Mouse (Mus musculus): ENCODE measurements around the gene Ptges3l. TPM values are rescaled to one million over a fixed set of nuclear protein-coding genes. Genes with fewer than 3 reads are reported as not detected.
A peak's percentile ranks its signal among the peaks of the same experiment; 100 is the strongest.
"Not testable (repeated sequence)": the region's sequence is repeated elsewhere in the genome, so short reads cannot be mapped to it uniquely, and the experiment has no call there.

Gene Ptges3l
- polyA plus RNA-seq, 1 experiment from 2014 or later: 1.2 TPM

GRCm38 (mm10) chr11:101452093-101452774, 27.1 kb upstream of the Ptges3l start:
- H3K27ac ChIP-seq: no peak overlapping the region
- no peaks in the 10 kb centered on the region for H3K27me3 ChIP-seq
- H3K9ac ChIP-seq: no peak overlapping the region
- no peak overlapping the region for H3K4me2 ChIP-seq
- peaks cover 11% of the 10 kb centered on the region for H3K4me1 ChIP-seq
- WGBS: 72% methylated on average over 10 of the region's 10 CpGs
- H3K36me3 ChIP-seq (ENCODE audit: poor library complexity, severe bottlenecking): peaks cover 4% of the 10 kb centered on the region; the same call in 1 of the 2 replicates
- no peak for ATAC-seq
- no peaks in the 10 kb centered on the region for H3K9me3 ChIP-seq (replicated peaks)
- H3K4me3 ChIP-seq: no peak overlapping the region

GRCm38 (mm10) chr11:101451536-101451935, 26.4 kb upstream of the Ptges3l start:
- Histone ChIP-seq H3K27ac (no peak overlapping the region), H3K9me3 (replicated peaks) (no peaks in the 10 kb centered on the region), H3K4me1 (peaks cover 11% of the 10 kb centered on the region), H3K4me2 (no peak overlapping the region), H3K36me3 (ENCODE audit: poor library complexity, severe bottlenecking) (no peaks in the 10 kb centered on the region), H3K4me3 (no peak overlapping the region), H3K9ac (no peak overlapping the region), H3K27me3 (no peaks in the 10 kb centered on the region)
- ATAC-seq: no peak
- WGBS: 94% methylated on average over 10 of the region's 10 CpGs

- Histone ChIP-seq H3K9ac (no peak overlapping the region), H3K4me3 (no peak overlapping the region), H3K4me1 (peaks cover 11% of the 10 kb centered on the region), H3K4me2 (no peak overlapping the region), H3K9me3 (replicated peaks) (no peaks in the 10 kb centered on the region), H3K36me3 (ENCODE audit: poor library complexity, severe bottlenecking) (peaks cover 8% of the 10 kb centered on the region), H3K27me3 (no peaks in the 10 kb centered on the region), H3K27ac (no peak overlapping the region)
- ATAC-seq: no peak
- WGBS: 82% methylated on average over 3 of the region's 3 CpGs
These were observed 25.3 kb upstream of the Ptges3l start for GRCm38 (mm10) chr11:101450394-101450793.

GRCm38 (mm10) chr11:101449596-101449995, 24.5 kb upstream of the Ptges3l start:
- H3K27me3 ChIP-seq; H3K4me3 ChIP-seq; ATAC-seq; H3K9ac ChIP-seq; H3K27ac ChIP-seq; H3K4me2 ChIP-seq; H3K9me3 ChIP-seq (replicated peaks): not testable (repeated sequence)
- Histone ChIP-seq H3K36me3 (ENCODE audit: poor library complexity, severe bottlenecking) (peaks cover 16% of the 10 kb centered on the region), H3K4me1 (peaks cover 10% of the 10 kb centered on the region)
- 87% methylated on average over 4 of the region's 4 CpGs for WGBS

- no peak for ATAC-seq
- Histone ChIP-seq H3K27me3 (no peaks in the 10 kb centered on the region), H3K9ac (no peak overlapping the region), H3K4me1 (peaks cover 12% of the 10 kb centered on the region), H3K4me3 (no peak overlapping the region), H3K27ac (no peak overlapping the region), H3K36me3 (ENCODE audit: poor library complexity, severe bottlenecking) (peaks cover 23% of the 10 kb centered on the region), H3K9me3 (replicated peaks) (no peaks in the 10 kb centered on the region), H3K4me2 (no peak overlapping the region)
- 78% methylated on average over 4 of the region's 4 CpGs for WGBS
These were observed 23.8 kb upstream of the Ptges3l start for GRCm38 (mm10) chr11:101448899-101449298.

- H3K36me3 ChIP-seq (ENCODE audit: poor library complexity, severe bottlenecking): peaks cover 29% of the 10 kb centered on the region
- H3K9ac ChIP-seq: no peak within 1 kb of the TSS
- H3K27ac ChIP-seq: no peak within 1 kb of the TSS
- H3K4me3 ChIP-seq: 0 out of 2 replicates have a peak within 1 kb of the TSS, but pooled peaks have one; percentile 10
- no peak for ATAC-seq
- H3K4me1 ChIP-seq: peaks cover 18% of the 10 kb centered on the region
- 0 out of 2 replicates have a peak within 1 kb of the TSS, but pooled peaks have one; percentile 22 for H3K4me2 ChIP-seq
- no peaks in the 10 kb centered on the region for H3K27me3 ChIP-seq
- WGBS: 44% methylated on average over 10 of the region's 10 CpGs
- H3K9me3 ChIP-seq (replicated peaks): no peaks in the 10 kb centered on the region
These were observed 23.2 kb upstream of the Ptges3l start, which contains the start of gene Ifi35 for GRCm38 (mm10) chr11:101448274-101448746. TSS of gene Ifi35 (plus strand) at chr11:101448407.

- 88% methylated on average over 5 of the region's 5 CpGs for WGBS
- H3K36me3 ChIP-seq (ENCODE audit: poor library complexity, severe bottlenecking): peaks cover 31% of the 10 kb centered on the region
- H3K4me2 ChIP-seq: no peak overlapping the region
- ATAC-seq: no peak
- H3K4me1 ChIP-seq: peaks cover 23% of the 10 kb centered on the region
- no peak overlapping the region for H3K9ac ChIP-seq
- H3K27ac ChIP-seq: no peak overlapping the region
- no peak overlapping the region for H3K4me3 ChIP-seq
- no peaks in the 10 kb centered on the region for H3K27me3 ChIP-seq
- no peaks in the 10 kb centered on the region for H3K9me3 ChIP-seq (replicated peaks)
These were observed 22.7 kb upstream of the Ptges3l start for GRCm38 (mm10) chr11:101447786-101448185.

- not testable (repeated sequence) for H3K27ac ChIP-seq; H3K4me3 ChIP-seq; H3K9me3 ChIP-seq (replicated peaks); ATAC-seq; H3K4me2 ChIP-seq; H3K9ac ChIP-seq; H3K27me3 ChIP-seq
- H3K4me1 ChIP-seq: peaks cover 23% of the 10 kb centered on the region
- peaks cover 31% of the 10 kb centered on the region for H3K36me3 ChIP-seq (ENCODE audit: poor library complexity, severe bottlenecking)
- 91% methylated on average over 8 of the region's 8 CpGs for WGBS
These were observed 21.7 kb upstream of the Ptges3l start for GRCm38 (mm10) chr11:101446860-101447259.

- Histone ChIP-seq H3K4me2 (no peak overlapping the region), H3K9ac (no peak overlapping the region), H3K27me3 (no peaks in the 10 kb centered on the region), H3K4me1 (peaks cover 23% of the 10 kb centered on the region), H3K9me3 (replicated peaks) (no peaks in the 10 kb centered on the region), H3K27ac (no peak overlapping the region), H3K4me3 (no peak overlapping the region), H3K36me3 (ENCODE audit: poor library complexity, severe bottlenecking) (peaks cover 31% of the 10 kb centered on the region)
- ATAC-seq: no peak
- 96% methylated on average over 1 of the region's 1 CpGs for WGBS
These were observed 21.2 kb upstream of the Ptges3l start for GRCm38 (mm10) chr11:101446319-101446718.

- peaks cover 31% of the 10 kb centered on the region for H3K36me3 ChIP-seq (ENCODE audit: poor library complexity, severe bottlenecking)
- peak overlapping the region; percentile 97 for H3K4me2 ChIP-seq
- ATAC-seq: no peak
- under 1% methylated on average over 14 of the region's 14 CpGs for WGBS
- peak overlapping the region; percentile 92 for H3K27ac ChIP-seq
- peak overlapping the region; percentile 85 for H3K4me3 ChIP-seq
- H3K9ac ChIP-seq: peak overlapping the region; percentile 97
- peaks cover 23% of the 10 kb centered on the region for H3K4me1 ChIP-seq
- no peaks in the 10 kb centered on the region for H3K27me3 ChIP-seq
- no peaks in the 10 kb centered on the region for H3K9me3 ChIP-seq (replicated peaks)
These were observed 17.6 kb upstream of the Ptges3l start for GRCm38 (mm10) chr11:101442760-101443159.

GRCm38 (mm10) chr11:101442127-101442693, 17.1 kb upstream of the Ptges3l start, which contains the start of gene Rpl27:
TSS of gene Rpl27 (plus strand) at chr11:101442298.
- WGBS: 0% methylated on average over 42 of the region's 42 CpGs
- peaks cover 23% of the 10 kb centered on the region for H3K4me1 ChIP-seq
- H3K27ac ChIP-seq: peak within 1 kb of the TSS; percentile 92
- H3K27me3 ChIP-seq: no peaks in the 10 kb centered on the region
- H3K9ac ChIP-seq: peak within 1 kb of the TSS; percentile 97
- no peaks in the 10 kb centered on the region for H3K9me3 ChIP-seq (replicated peaks)
- peak within 1 kb of the TSS; percentile 97 for H3K4me2 ChIP-seq
- ATAC-seq: peak; percentile 98
- peaks cover 31% of the 10 kb centered on the region for H3K36me3 ChIP-seq (ENCODE audit: poor library complexity, severe bottlenecking)
- H3K4me3 ChIP-seq: peak within 1 kb of the TSS; percentile 85

- Histone ChIP-seq H3K4me1 (peaks cover 23% of the 10 kb centered on the region), H3K36me3 (ENCODE audit: poor library complexity, severe bottlenecking) (peaks cover 31% of the 10 kb centered on the region), H3K4me3 (peak overlapping the region; percentile 85), H3K4me2 (peak overlapping the region; percentile 48)
- H3K27me3 ChIP-seq; H3K9ac ChIP-seq; ATAC-seq; H3K27ac ChIP-seq; H3K9me3 ChIP-seq (replicated peaks): not testable (repeated sequence)
- 37% methylated on average over 15 of the region's 15 CpGs for WGBS
These were observed 16.5 kb upstream of the Ptges3l start for GRCm38 (mm10) chr11:101441450-101442126.

Data from forebrain, embryonic 13.5 days (tissue).